Mouse (Mus musculus) heart, embryonic 14.5 days (tissue): ENCODE results near the gene Otud7a. TPM values are rescaled to one million over a fixed set of nuclear protein-coding genes. Genes with fewer than 3 reads are reported as not detected.
A peak's percentile ranks its signal among the peaks of the same experiment; 100 is the strongest.

Source experiments
- ATAC-seq: fragments of 200-750 bp; cut with Nextera tagmentation; 2 replicates; pipeline ENCODE4 v1.8.0; 2017; ENCODE audit warnings: low read depth, moderate TSS enrichment; ENCODE audit not compliant: insufficient number of reproducible peaks, insufficient read depth, low FRiP score
- H3K27ac ChIP-seq, 2 experiments: fragments of 200-500 bp in 1 of 2; fragments of 300-500 bp in 1 of 2; sonication (generic) in 1 of 2; replicated peaks in 1 of 2; 2 replicates each; pipeline ENCODE4 v1.5.1; 2012 to 2014; ENCODE audit warnings: low read depth in 2 of 2, low read length in 2 of 2, control low read depth in 1 of 2, mild to moderate bottlenecking in 1 of 2, mixed read lengths in 1 of 2; ENCODE audit not compliant: control insufficient read depth in 1 of 2, insufficient read depth in 1 of 2
- H3K27me3 ChIP-seq: fragments of 300-500 bp; sonication (generic); 2 replicates; pipeline ENCODE4 v1.6.1; 2014; ENCODE audit warnings: mild to moderate bottlenecking, low read length, control low read depth; ENCODE audit not compliant: control insufficient read depth, insufficient read depth
- H3K36me3 ChIP-seq: fragments of 300-500 bp; sonication (generic); 2 replicates; pipeline ENCODE4 v1.6.1; 2014; ENCODE audit warnings: mild to moderate bottlenecking, control low read depth, low read length, mixed read lengths; ENCODE audit not compliant: control insufficient read depth, insufficient read depth
- H3K4me1 ChIP-seq, 2 experiments: fragments of 200-500 bp in 1 of 2; fragments of 300-500 bp in 1 of 2; sonication (generic) in 1 of 2; 2 replicates each; pipeline ENCODE4 v1.6.1; 2012 to 2014; ENCODE audit warnings: low read length in 2 of 2, control low read depth in 1 of 2, mixed read lengths in 1 of 2; ENCODE audit not compliant: control insufficient read depth in 2 of 2, insufficient read depth in 2 of 2
- H3K4me2 ChIP-seq: fragments of 300-500 bp; sonication (generic); 2 replicates; pipeline ENCODE4 v1.6.1; 2014; ENCODE audit warnings: mild to moderate bottlenecking, low read length
- H3K4me3 ChIP-seq, 2 experiments: fragments of 200-500 bp in 1 of 2; fragments of 300-500 bp in 1 of 2; sonication (generic) in 1 of 2; 2 replicates each; pipeline ENCODE4 v1.5.1; 2012 to 2014; ENCODE audit warnings: low read length in 2 of 2, mild to moderate bottlenecking in 2 of 2, control low read depth in 1 of 2, low read depth in 1 of 2, moderate library complexity in 1 of 2; ENCODE audit not compliant: control insufficient read depth in 1 of 2, insufficient read depth in 1 of 2
- H3K9ac ChIP-seq: fragments of 300-500 bp; sonication (generic); 2 replicates; pipeline ENCODE4 v1.6.1; 2014; ENCODE audit warnings: mild to moderate bottlenecking, low read length
- H3K9me3 ChIP-seq: fragments of 300-500 bp; sonication (generic); 2 replicates; pipeline ENCODE4 v1.6.1; 2016; ENCODE audit warnings: low read length, control low read depth; ENCODE audit not compliant: control insufficient read depth
- WGBS: fragments of 180-500 bp; shearing (Covaris S2); extraction: QIAGEN DNeasy Blood & Tissue Kit; methylation state at CpG from one replicate; pipeline ENCODE4 v1.1.7; 2014; 5-methylcytosine and 5-hydroxymethylcytosine counted together
- polyA plus RNA-seq: library from polyadenylated mRNA; unstranded; fragments of >200 nt; fragmentation: Nextera tagmentation; extraction: Ambion mirVana; gene quantifications from 2 replicates; pipeline ENCODE4 v1.2.1, GENCODE M21; 2014

Gene Otud7a
- polyA plus RNA-seq, 1 experiment from 2014 or later = 0.22 TPM

DNA sequence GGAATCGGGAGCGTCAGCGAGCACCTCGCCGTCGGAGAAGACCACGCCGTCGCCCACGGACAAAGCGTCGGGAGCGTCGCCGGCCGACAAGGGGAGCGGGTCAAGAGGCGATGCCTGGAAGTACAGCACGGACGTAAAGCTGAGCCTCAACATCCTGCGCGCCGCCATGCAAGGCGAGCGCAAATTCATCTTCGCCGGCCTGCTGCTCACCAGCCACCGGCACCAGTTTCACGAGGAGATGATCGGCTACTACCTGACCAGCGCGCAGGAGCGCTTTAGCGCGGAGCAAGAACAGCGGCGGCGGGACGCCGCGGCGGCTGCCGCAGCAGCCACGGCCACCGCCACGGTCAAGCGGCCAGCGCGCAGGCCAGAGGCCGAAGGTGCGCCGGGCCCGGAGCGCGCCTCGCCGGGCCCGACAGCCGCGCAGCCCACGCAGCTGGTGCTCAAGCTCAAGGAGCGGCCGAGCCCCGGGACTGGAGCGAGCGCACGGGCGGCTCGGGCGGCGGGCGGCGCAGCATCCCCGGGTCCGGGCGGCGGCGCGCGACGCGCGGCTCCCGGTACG is 313.2 kb downstream of the Otud7a start:
- Histone ChIP-seq H3K4me3 (peak overlapping the region; percentile 42 to 44), H3K27me3 (peaks cover 88% of the 10 kb centered on the region), H3K9ac (no peak overlapping the region), H3K4me1 (no peaks in the 10 kb centered on the region; a peak in 2 of 4 replicates), H3K36me3 (no peaks in the 10 kb centered on the region), H3K27ac (no peak overlapping the region), H3K4me2 (peak overlapping the region; percentile 73), H3K9me3 (no peaks in the 10 kb centered on the region)
- ATAC-seq = no peak
- WGBS = under 1% methylated on average over 76 of the region's 85 CpGs

DNA sequence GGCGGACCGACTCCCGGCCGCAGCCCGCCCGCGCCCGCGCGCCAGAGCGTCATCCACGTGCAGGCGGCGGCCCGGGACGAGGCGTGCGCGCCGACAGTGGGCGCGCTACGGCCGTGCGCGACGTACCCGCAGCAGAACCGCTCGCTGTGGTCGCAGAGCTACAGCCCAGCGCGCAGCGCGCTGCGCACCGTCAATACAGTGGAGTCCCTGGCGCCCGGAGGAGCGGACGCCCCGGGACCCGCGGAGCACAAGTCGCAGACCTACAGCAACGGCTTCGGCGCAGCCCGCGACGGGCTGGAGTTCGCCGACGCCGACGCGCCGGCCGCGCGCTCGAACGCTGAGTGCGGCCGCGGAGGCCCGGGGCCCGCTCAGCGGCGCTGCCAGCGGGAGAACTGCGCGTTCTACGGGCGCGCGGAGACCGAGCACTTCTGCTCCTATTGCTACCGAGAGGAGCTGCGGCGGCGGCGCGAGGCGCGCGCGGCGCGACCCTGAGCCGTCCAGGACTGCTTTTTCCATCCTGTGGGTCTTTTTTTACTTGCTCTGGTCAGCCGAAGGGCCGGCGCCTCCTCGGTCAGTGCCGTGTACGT is 313.8 kb downstream of the Otud7a start:
- under 1% methylated on average over 76 of the region's 97 CpGs for WGBS
- peaks cover 91% of the 10 kb centered on the region for H3K27me3 ChIP-seq

DNA sequence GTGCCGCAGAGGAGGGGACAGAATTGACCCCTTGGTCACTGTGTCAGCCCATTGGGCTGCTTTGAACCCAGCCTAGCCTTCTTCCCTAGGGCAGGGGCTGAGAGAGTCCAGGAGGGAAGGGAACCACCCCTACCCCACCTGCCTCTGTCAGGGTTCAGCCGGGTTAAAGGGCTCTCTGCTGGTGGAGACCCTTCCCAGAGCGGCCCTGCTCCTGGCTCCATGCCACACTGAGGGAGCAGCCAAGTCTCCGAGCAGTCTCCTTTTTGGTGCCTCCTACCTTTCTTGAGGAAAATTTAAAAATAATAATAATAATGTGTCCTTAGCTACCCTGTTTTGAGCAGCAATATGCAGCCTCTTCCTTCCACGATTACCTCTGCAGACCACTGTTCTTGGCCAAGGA is 315.1 kb downstream of the Otud7a start:
- Histone ChIP-seq H3K27me3 (peaks cover 78% of the 10 kb centered on the region), H3K4me2 (no peak overlapping the region), H3K9ac (no peak overlapping the region), H3K9me3 (no peaks in the 10 kb centered on the region), H3K4me3 (no peak overlapping the region), H3K4me1 (no peaks in the 10 kb centered on the region; a peak in 2 of 4 replicates), H3K36me3 (no peaks in the 10 kb centered on the region), H3K27ac (no peak overlapping the region)
- 24% methylated on average over 5 of the region's 5 CpGs for WGBS
- no peak for ATAC-seq

More for the DNA sequence above, 313.8 kb downstream of the Otud7a start:
- no peak overlapping the region for H3K9ac ChIP-seq
- H3K4me3 ChIP-seq = peak overlapping the region; percentile 42 to 44
- no peaks in the 10 kb centered on the region; a peak in 2 of 4 replicates for H3K4me1 ChIP-seq
- no peak overlapping the region for H3K27ac ChIP-seq
- ATAC-seq = no peak
- H3K9me3 ChIP-seq = no peaks in the 10 kb centered on the region
- no peaks in the 10 kb centered on the region for H3K36me3 ChIP-seq
- H3K4me2 ChIP-seq = peak overlapping the region; percentile 73

DNA sequence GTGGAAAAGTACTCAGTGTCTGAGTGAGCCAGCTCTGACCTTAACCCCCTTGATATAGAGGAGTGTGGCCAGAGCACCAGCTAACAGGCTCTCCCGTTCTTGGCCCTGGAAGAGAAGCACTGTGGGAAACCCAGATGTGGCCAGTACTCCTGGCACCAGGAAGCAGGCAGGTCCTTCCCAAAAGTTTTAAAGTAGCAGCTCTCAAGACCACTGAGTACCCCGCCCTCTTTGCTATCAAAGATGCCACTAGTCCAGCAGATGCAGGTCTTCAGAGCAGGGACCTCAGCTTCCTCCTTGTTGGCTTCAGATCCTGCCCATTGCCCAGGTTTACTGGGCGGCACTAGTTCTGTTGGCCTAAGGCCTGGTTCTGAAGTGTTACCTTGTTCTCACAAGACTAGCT is 318.0 kb downstream of the Otud7a start:
- no peaks in the 10 kb centered on the region for H3K9me3 ChIP-seq
- H3K27me3 ChIP-seq = peaks cover 51% of the 10 kb centered on the region
- no peak overlapping the region for H3K4me3 ChIP-seq
- H3K9ac ChIP-seq = no peak overlapping the region
- no peak for ATAC-seq
- no peak overlapping the region for H3K4me2 ChIP-seq
- no peaks in the 10 kb centered on the region; a peak in 1 of 4 replicates for H3K4me1 ChIP-seq
- WGBS = 62% methylated on average over 3 of the region's 3 CpGs
- H3K36me3 ChIP-seq = no peaks in the 10 kb centered on the region
- H3K27ac ChIP-seq = no peak overlapping the region

DNA sequence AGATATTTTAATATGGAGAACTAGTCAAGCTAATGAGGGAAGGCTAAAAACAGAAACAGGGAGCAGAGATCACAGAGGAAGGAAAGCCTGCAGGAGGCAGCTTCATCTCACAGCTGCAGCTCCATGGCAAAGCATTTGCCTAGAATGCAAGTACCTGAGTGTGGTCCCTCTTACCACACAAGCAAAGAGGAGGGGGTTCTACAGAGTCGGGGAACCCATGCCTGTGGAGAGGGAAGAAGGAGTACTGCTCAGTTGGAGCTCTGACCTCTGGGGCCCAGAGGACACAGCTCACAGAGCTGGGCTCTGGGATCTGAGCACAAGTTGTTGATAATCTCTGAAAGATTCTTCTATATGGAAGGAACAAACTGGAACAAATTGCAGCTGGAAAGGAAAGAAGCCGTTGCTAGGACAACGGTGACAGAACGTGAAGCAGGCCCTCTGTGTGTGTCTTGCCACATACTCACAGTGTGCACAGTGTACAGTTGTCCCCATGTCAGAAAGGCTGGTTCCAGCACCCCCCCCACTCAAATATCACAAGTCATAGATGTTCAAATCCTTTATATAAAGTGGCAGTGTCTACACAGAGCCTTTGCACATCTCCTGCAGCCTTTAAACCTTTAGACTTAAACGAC is 324.0 kb downstream of the Otud7a start:
- H3K9ac ChIP-seq = no peak overlapping the region
- no peaks in the 10 kb centered on the region for H3K36me3 ChIP-seq
- no peak overlapping the region for H3K4me2 ChIP-seq
- H3K27me3 ChIP-seq = no peaks in the 10 kb centered on the region
- no peaks in the 10 kb centered on the region for H3K9me3 ChIP-seq
- H3K27ac ChIP-seq = no peak overlapping the region
- WGBS = 61% methylated on average over 5 of the region's 5 CpGs
- no peaks in the 10 kb centered on the region; a peak in 1 of 4 replicates for H3K4me1 ChIP-seq
- no peak for ATAC-seq
- no peak overlapping the region for H3K4me3 ChIP-seq

DNA sequence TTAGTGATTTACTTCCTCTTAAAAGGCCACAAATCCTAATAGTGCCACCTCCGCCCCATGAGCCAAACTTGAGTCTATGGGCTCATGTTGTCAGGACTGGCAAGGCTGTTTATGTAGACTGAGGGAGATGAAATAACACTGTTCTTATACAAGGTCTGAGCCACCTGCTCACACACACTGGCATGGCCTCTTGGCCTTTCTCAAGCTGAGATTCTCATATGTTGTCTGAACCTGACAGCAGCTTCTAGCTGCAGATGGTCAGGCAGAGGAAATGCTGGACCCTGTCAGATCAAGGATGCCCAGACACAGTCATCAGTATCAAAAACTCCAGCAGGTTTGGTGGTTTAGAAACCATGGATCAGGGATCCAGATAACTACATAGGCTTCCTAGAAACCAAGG is 328.7 kb downstream of the Otud7a start:
- 95% methylated on average over 1 of the region's 1 CpGs for WGBS
- Histone ChIP-seq H3K9ac (no peak overlapping the region), H3K4me3 (no peak overlapping the region), H3K9me3 (no peaks in the 10 kb centered on the region), H3K27ac (no peak overlapping the region), H3K4me2 (no peak overlapping the region), H3K27me3 (no peaks in the 10 kb centered on the region), H3K4me1 (no peaks in the 10 kb centered on the region), H3K36me3 (no peaks in the 10 kb centered on the region)
- no peak for ATAC-seq

DNA sequence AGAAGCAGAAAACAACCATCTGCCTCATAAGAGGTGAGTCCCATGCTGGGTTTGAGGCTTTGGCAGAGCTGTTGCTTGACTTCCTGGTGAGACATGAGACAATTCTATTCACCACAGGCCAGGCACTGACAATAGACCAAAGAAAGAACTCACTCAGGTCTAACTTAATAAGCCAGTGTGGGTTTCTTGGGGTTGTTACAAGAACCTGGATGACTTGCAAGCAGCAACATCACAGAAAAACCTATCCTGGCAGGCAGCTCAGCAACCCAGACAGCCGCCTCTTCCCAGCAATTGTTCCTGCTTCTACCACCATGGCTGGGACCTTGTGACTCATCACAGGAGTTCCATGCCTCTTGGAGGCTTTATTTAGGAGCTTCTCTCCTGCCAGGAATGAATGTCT is 329.7 kb downstream of the Otud7a start:
- 76% methylated on average over 1 of the region's 1 CpGs for WGBS
- Histone ChIP-seq H3K36me3 (no peaks in the 10 kb centered on the region), H3K4me1 (no peaks in the 10 kb centered on the region), H3K4me3 (no peak overlapping the region), H3K27me3 (no peaks in the 10 kb centered on the region), H3K9me3 (no peaks in the 10 kb centered on the region), H3K27ac (no peak overlapping the region), H3K4me2 (no peak overlapping the region), H3K9ac (no peak overlapping the region)
- no peak for ATAC-seq
